Mouse (Mus musculus) embryonic facial prominence, embryonic 14.5 days (tissue): ENCODE data around the gene Tgtp2. TPM values are rescaled to one million over a fixed set of nuclear protein-coding genes. Genes with fewer than 3 reads are reported as not detected.
"Not testable (repeated sequence)": the region's sequence is repeated elsewhere in the genome, so short reads cannot be mapped to it uniquely, and the experiment has no call there.

ENCODE experiments used
- ATAC-seq: fragments of 200-750 bp; cut with Nextera tagmentation; 2 replicates; pipeline ENCODE4 v1.8.0; 2017; ENCODE audit warnings: low read depth, moderate number of reproducible peaks, moderate TSS enrichment
- DNase-seq: peaks from one replicate; pipeline ENCODE4 v3.0.0-alpha.2; 2015; ENCODE audit warnings: low spot score
- H3K27ac ChIP-seq: fragments of 300-500 bp; sonication (generic); replicated peaks from 2 replicates; pipeline ENCODE4 v1.5.1; 2014; ENCODE audit warnings: low read depth, mild to moderate bottlenecking, low read length, moderate library complexity
- H3K27me3 ChIP-seq: fragments of 300-500 bp; sonication (generic); replicated peaks from 2 replicates; pipeline ENCODE4 v1.6.1; 2014; ENCODE audit warnings: low read length; ENCODE audit not compliant: control insufficient read depth, insufficient read depth
- H3K36me3 ChIP-seq: fragments of 300-500 bp; sonication (generic); 2 replicates; pipeline ENCODE4 v1.6.1; 2014; ENCODE audit warnings: low read length, mixed read lengths; ENCODE audit not compliant: control insufficient read depth, insufficient read depth
- H3K4me1 ChIP-seq: fragments of 300-500 bp; sonication (generic); 2 replicates; pipeline ENCODE4 v1.6.1; 2014; ENCODE audit warnings: antibody characterized with exemption, low read length; ENCODE audit not compliant: control insufficient read depth, insufficient read depth
- H3K4me2 ChIP-seq: fragments of 300-500 bp; sonication (generic); 2 replicates; pipeline ENCODE4 v1.6.1; 2014; ENCODE audit warnings: low read depth, mild to moderate bottlenecking, low read length, moderate library complexity, mixed read lengths
- H3K4me3 ChIP-seq: fragments of 300-500 bp; sonication (generic); 2 replicates; pipeline ENCODE4 v1.5.1; 2014; ENCODE audit warnings: low read depth, mild to moderate bottlenecking, low read length
- H3K9ac ChIP-seq: fragments of 300-500 bp; sonication (generic); 2 replicates; pipeline ENCODE4 v1.6.1; 2014; ENCODE audit warnings: low read depth, mild to moderate bottlenecking, low read length, moderate library complexity, mixed read lengths
- H3K9me3 ChIP-seq: fragments of 300-500 bp; sonication (generic); 2 replicates; pipeline ENCODE4 v1.6.1; 2016; ENCODE audit warnings: low read length; ENCODE audit not compliant: control insufficient read depth
- WGBS: fragments of 180-500 bp; shearing (Covaris S2); extraction: QIAGEN DNeasy Blood & Tissue Kit; methylation state at CpG from one replicate; pipeline ENCODE4 v1.1.7; 2014; 5-methylcytosine and 5-hydroxymethylcytosine counted together
- polyA plus RNA-seq: library from polyadenylated mRNA; unstranded; fragments of >200 nt; fragmentation: Nextera tagmentation; extraction: Ambion mirVana; gene quantifications from 2 replicates; pipeline ENCODE4 v1.2.1, GENCODE M21; 2014

Gene Tgtp2
- polyA plus RNA-seq, 1 experiment from 2014 or later, result 0.11 TPM

DNA sequence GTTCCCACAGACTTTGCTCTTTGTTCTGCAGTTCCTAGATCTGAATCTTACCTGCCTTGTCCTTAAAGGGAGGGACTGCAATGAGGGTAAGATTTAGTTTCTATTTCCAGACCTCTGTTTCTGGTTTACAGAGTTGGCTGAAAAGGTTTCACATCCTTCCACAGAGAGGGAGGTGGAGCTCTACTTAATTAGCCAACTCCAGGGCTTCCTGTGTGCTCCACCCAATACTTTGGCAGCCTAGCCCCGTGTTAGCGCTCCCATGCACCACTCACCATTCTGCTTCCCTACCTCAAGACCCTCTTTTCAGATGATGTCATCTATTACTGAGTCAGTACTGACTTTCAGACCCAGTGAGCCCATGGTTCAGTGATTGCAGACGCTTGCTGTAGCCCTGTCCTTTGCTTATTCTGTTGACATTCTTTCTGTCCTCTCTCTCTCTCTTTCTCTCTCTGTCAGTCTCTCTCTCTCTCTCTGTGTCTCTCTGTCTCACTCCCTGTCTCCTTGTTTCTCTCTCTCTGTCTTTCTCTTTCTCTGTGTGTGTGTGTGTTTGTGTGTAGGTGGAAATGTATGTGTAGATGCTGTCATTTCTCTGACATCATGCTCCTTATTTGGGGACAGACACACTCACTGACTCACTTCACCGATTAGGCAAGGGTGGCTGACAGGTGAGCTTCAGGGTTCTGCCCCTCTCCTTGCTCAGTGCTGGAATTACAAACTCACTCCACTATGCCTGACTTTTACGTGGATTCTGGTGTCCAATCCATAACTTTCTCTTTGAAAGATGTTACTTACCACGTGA is 12.7 kb downstream of the Tgtp2 start, which contains the start of gene 9930111J21Rik2:
TSS of gene 9930111J21Rik2 (minus strand) at position 150 of the 799 bp plus-strand sequence.
- H3K4me3 ChIP-seq, ATAC-seq, H3K27me3 ChIP-seq, H3K9me3 ChIP-seq, DNase-seq, H3K9ac ChIP-seq, H3K4me1 ChIP-seq, H3K4me2 ChIP-seq, H3K36me3 ChIP-seq, H3K27ac ChIP-seq: not testable (repeated sequence)
- 85% methylated on average over 1 of the region's 6 CpGs for WGBS

DNA sequence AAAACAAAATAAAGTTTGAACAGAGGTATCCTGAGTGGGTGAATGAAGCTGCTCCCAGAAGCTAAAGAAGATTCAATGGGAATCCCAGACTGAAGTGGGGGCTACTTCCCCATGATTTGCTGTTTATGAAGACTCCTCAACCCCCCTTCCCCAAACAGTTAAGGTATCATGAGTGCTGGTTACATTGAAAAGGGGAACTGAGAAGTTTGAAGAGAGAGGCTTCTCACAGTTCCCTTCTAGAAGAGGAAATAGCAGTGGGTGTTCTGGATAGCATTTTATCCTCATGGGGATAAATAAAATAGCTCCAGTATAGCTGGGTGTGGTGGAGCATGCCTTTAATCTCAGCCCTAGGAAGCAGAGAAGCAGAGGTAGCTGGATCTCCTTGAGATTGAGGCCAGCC is 13.9 kb downstream of the Tgtp2 start:
- H3K9me3 ChIP-seq, DNase-seq, H3K36me3 ChIP-seq, H3K4me3 ChIP-seq, H3K4me2 ChIP-seq, H3K9ac ChIP-seq, H3K27me3 ChIP-seq, ATAC-seq, H3K27ac ChIP-seq, H3K4me1 ChIP-seq: not testable (repeated sequence)

- not testable (repeated sequence) for H3K4me2 ChIP-seq, H3K27ac ChIP-seq, H3K9me3 ChIP-seq, ATAC-seq, H3K27me3 ChIP-seq, H3K36me3 ChIP-seq, H3K9ac ChIP-seq, H3K4me3 ChIP-seq, H3K4me1 ChIP-seq, DNase-seq
Measured at GRCm38 (mm10) chr11:49012074-49012473, 51.9 kb downstream of the Tgtp2 start.

Other genes with a start within 250 kb of the Tgtp2 start
- 5.2 and 5.3 TPM in 2 replicates for gene Trim41, start 246.9 kb downstream of the Tgtp2 start, polyA plus RNA-seq
- gene Trim7, start 238.1 kb downstream of the Tgtp2 start, polyA plus RNA-seq, result 1.3 TPM in 2 replicates
- 3.4 and 4.6 TPM in 2 replicates for gene Gm12184, start 237.6 kb downstream of the Tgtp2 start, polyA plus RNA-seq
- 6.9 and 7.6 TPM in 2 replicates for gene Irgm1, start 192.5 kb downstream of the Tgtp2 start, polyA plus RNA-seq
- 0.36 and 0.56 TPM in 2 replicates for gene Gm5431, start 162.0 kb downstream of the Tgtp2 start, polyA plus RNA-seq
- 2.8 and 3.4 TPM in 2 replicates for gene Psme2b, start 118.0 kb downstream of the Tgtp2 start, polyA plus RNA-seq
- gene Olfr56, start 85.3 kb downstream of the Tgtp2 start, polyA plus RNA-seq, result 0.08 TPM in 1 of 2 replicates, not detected in the other
- 0.39 and 0.51 TPM in 2 replicates for gene 9930111J21Rik1, start 84.8 kb downstream of the Tgtp2 start, polyA plus RNA-seq
- gene Gm12185, start 72.0 kb downstream of the Tgtp2 start, polyA plus RNA-seq, result not detected in 2 replicates
- gene Tgtp1, start 70.0 kb downstream of the Tgtp2 start, polyA plus RNA-seq, result 0.81 TPM in 1 of 2 replicates, not detected in the other
- gene 9930111J21Rik2, start 13.0 kb downstream of the Tgtp2 start, polyA plus RNA-seq, result 0.59 and 0.81 TPM in 2 replicates
- 1.8 and 2.4 TPM in 2 replicates for gene Ifi47, start 12.4 kb upstream of the Tgtp2 start, polyA plus RNA-seq
- 0.08 and 0.46 TPM in 2 replicates for gene Olfr1396, start 50.7 kb upstream of the Tgtp2 start, polyA plus RNA-seq
- gene Olfr1395, start 78.1 kb upstream of the Tgtp2 start, polyA plus RNA-seq, result 0.10 and 0.35 TPM in 2 replicates
- not detected in 2 replicates for gene Olfr1394, start 90.2 kb upstream of the Tgtp2 start, polyA plus RNA-seq
- 1.5 and 2.3 TPM in 2 replicates for gene Btnl9, start 123.0 kb upstream of the Tgtp2 start, polyA plus RNA-seq
- 40.4 and 42.0 TPM in 2 replicates for gene Zfp62, start 139.1 kb upstream of the Tgtp2 start, polyA plus RNA-seq
- gene Mgat1, start 180.0 kb upstream of the Tgtp2 start, polyA plus RNA-seq, result 66.0 and 67.3 TPM in 2 replicates
- 0.10 TPM in 1 of 2 replicates, not detected in the other for gene Olfr1393, start 214.1 kb upstream of the Tgtp2 start, polyA plus RNA-seq
- gene Olfr1392, start 221.1 kb upstream of the Tgtp2 start, polyA plus RNA-seq, result 0.07 TPM in 1 of 2 replicates, not detected in the other
- gene Olfr10, start 240.5 kb upstream of the Tgtp2 start, polyA plus RNA-seq, result not detected in 2 replicates